Mouse (Mus musculus) embryo, embryonic 11.5 days (tissue): ENCODE measurements around the gene Abcd2.

Source experiments
- DNase-seq: peaks from one replicate; pipeline ENCODE4 v3.0.0-alpha.2; 2012; ENCODE audit warnings: low read depth, low spot score

The Abcd2 gene

DNA sequence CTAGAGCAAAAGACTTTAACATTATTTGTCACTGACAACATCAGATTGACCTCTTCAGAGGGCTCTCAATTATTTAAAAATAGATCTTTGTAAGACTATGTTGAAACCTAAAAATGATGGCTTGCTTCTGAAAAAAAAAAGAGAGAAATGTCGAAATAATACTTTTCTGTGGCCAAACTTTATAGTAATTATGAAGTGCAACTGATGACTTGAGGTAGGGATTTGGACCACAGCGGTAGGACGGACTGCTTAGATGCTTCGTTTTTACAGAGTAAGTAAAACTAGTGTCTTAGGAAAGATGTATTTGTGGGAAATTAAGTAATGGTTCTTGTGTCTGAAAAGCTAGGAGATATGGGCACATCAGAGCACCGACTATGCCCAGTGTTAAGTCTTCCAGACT, 30.4 kb downstream of the Abcd2 start:
- no peak for DNase-seq

DNA sequence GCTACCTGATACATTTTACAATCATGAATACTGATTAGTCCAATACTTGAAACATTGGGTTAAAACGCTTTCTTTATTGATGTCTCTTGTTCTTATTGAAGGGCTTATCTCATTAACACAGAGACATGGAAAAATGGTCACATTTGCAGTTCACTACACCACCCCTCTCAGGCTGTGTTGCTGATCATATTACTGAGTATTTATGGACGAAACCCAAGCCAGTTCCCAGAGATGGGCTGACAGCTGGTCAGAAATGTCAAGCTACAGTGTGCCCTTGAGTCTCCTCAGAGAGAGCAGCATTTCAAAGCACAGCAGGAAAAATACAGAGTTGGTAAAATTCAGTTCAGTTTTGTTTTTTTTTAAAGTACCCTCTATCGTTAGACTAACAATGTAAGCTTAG, 38.3 kb downstream of the Abcd2 start:
- no peak for DNase-seq

DNA sequence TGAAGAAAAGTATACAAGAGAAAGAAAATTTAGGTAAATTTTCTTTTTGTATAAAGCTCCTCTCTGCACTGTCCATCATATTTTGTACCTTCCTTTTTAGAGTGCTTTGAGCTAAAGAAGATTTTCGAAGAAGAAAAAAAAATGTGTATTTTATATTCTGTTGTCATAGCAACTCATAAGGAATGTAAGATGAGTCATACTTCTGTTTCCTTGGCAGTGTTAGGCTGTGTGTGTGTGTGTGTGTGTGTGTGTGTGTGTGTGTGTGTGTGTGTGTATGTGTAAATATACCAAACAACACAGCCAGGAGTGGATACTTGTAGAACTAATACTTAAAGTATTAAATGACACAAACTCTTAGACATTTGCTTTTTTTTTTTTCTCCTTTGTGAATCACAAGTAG, 39.0 kb downstream of the Abcd2 start:
- DNase-seq, result no peak

DNA sequence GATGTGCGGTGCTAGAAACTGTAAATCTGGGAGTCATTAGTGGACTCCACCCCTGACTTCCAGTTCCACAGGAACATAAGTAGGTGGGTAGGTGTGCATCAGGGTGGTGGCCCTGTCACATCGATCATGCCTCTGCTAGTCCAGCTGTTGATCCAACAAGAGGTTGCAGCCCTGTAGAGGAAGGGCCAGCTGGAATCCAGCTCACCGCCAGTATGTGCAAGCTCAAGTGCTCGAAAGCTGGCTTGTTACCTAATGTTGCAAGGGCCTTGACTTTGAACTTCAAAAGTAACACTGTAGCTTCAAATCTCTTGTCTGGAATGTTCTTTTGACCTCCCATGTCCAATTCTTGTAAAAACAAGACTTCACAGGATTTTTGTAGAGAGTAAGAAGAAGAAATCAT, 67.0 kb downstream of the Abcd2 start:
- no peak for DNase-seq

GRCm38 (mm10) chr15:91112555-91113209, 78.9 kb downstream of the Abcd2 start:
- DNase-seq, result no peak

GRCm38 (mm10) chr15:91108102-91108659, 83.4 kb downstream of the Abcd2 start:
- DNase-seq, result no peak

DNA sequence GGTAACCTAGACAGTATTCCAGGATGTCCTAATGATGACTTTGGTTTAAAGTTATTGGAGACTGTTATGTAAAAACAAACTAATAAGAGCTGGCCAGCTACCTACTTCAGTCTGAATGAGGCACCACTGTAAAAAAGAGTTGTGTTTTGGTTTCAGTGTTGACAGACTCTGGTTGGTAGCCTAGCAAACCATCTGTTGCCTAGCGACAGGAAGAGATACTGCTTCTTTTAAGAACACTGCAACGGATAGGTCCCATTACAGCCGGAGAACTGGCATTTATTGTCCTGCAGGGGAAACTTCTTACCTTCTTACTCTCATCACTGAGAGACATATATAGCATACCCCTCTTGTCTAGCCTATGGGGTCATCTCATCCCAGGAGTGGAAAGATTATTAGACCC, 86.7 kb downstream of the Abcd2 start:
- no peak for DNase-seq

- no peak for DNase-seq
Measured at GRCm38 (mm10) chr15:91104276-91104675, 87.3 kb downstream of the Abcd2 start.

DNA sequence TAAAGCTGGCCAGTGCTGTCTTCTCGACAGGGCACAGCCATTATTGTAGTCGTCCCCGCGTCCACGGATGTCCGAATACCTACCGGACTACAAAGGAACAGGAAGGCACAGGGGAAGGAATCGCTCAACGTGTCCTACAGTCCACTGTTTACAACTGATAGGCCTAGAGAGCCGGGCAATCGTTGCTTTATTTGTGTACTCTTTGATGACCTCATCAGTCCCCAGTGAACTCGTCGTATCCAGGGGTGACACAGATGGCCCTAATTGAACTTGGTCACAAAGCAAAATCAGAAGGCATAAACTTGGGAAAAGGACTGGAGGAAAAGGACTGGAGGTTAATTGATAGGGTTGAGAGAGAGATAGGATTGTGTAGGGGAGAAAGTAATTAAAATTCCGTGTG, 87.8 kb downstream of the Abcd2 start:
- no peak for DNase-seq

DNA sequence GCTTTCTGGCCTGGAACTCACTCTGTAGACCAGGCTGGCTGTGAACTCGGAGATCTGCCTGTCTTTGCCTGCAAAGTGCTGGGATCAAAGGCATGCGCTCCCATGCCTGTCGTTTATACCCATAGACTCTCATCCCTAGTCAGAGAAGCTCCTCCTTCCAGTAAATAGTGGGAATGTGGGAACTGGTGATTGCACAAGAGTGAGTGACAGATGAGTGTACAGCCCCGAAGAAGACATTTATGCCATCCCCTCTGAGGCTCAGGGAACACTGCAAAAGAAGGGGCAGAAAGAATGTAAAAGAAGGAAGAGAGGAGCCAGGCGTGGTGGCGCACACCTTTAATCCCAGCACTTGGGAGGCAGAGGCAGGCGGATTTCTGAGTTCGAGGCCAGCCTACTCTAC, 88.3 kb downstream of the Abcd2 start:
- no peak for DNase-seq

DNA sequence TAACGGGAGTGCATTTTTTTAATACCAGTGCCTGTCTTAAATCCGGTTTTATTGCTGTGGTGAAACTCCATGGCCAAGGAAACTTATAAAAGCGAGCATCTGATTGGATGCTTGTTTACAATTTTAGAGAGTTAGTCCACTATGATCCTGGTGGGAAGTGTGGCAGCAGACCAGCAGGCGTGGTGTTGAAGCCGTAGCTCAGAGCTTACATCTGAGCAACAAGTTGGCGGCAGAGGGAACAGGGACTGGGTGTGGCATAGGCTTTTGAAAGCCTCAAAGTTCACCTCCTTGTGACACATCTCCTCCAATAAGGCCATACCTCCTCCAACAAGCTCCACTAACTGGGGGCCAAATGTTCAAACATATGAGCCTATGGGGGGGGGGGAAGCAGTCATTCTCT, 95.0 kb downstream of the Abcd2 start:
- no peak for DNase-seq
